Mouse (Mus musculus) neutrophil, adult 5-6 weeks (primary cell): ENCODE measurements around the gene Rsph1. TPM values are rescaled to one million over a fixed set of nuclear protein-coding genes. Genes with fewer than 3 reads are reported as not detected.
"Not testable (repeated sequence)": the region's sequence is repeated elsewhere in the genome, so short reads cannot be mapped to it uniquely, and the experiment has no call there.

ENCODE experiments used
- ATAC-seq: fragments of 151-379, 151-347 bp; 2 replicates; pipeline ENCODE4 v1.8.0; 2017; ENCODE audit warnings: mild to moderate bottlenecking, moderate TSS enrichment; ENCODE audit not compliant: insufficient number of reproducible peaks, poor library complexity, low FRiP score, severe bottlenecking; ENCODE audit errors: extremely low read depth
- total RNA-seq: library from RNA; stranded (forward); fragments of 200-1000 nt; gene quantifications from 2 replicates; pipeline ENCODE4 v1.2.3, GENCODE M21; 2017

Gene Rsph1
- total RNA-seq, 1 experiment from 2014 or later: 1.4 TPM

DNA sequence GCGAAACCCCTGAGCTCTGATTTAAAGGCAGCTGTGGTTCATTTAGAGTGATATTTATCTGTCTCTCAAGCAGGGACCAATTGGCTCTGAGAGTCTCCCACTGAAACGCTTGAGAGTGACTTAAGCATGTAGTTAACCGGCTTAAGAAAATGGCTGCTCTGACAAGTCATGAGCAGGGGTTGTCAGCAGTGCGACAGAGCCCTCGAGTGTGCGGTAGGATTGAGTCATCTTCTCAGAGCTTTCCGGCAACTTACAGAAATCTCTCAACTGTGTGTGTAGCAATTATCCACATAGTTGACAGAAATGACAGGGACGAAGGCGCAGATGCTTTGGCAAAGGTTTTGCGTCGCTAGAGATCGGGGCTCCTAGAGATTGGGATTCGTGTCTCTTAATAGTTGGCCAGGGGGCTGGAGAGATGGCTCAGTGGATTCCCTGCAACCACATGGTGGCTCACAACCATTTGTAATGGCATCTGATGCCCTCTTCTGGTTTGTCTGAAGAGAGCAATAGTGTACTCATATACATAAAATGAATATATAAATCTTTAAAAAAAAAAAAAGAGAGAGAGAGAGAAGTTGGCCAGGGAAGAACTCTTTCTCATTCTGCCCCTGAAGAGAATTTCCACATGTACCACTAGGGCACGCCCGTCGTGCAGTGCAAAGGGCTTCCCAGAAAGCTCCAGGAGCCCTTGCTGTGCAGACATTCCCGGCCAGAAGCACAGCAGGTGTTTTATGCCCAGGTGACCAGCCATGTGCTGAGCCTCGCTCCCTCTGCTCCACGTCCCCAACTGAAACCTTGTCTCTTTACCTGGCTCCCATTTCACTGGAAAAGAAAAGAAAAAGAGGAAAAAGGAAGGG is 4.9 kb upstream of the Rsph1 start:
- ATAC-seq: no peak

DNA sequence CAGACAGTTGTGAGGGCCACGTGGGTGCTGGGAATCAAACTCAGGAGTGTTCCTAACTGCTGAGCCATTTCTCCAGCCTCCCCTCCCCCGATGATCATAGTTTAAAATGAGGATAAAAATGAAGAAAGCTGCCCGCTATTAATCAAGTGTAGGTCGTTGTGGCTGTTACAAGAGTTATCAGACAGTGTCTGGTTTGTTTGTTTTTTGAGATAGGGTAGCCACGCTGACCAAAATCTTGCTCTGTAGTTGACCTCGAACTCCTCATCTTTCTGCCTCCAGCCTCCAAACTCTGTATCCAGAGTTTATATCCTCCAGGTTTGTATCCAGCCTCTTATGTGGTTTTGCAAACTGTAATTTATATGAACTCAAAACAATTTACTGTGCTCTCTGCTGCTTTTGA is 3.1 kb upstream of the Rsph1 start:
- no peak for ATAC-seq

DNA sequence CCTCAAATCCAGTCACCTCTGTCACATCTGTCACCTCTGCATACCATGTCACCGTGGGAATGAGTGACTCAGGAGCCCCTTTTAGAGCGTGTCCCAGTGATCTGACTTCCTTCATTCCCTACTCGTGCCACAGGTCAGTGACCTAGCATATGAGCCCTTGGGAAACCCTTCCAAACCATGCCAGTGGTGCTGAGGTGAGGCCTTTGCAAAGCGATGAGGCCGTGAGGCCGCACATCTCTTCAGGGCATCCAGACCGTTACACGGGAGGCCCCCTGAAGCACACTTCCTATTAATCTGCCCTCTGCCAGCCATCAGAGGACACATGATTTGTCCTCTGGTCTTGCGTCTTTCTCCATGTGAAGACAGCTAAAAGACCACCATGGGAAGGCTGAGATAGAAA is 2.4 kb upstream of the Rsph1 start:
- ATAC-seq: no peak

DNA sequence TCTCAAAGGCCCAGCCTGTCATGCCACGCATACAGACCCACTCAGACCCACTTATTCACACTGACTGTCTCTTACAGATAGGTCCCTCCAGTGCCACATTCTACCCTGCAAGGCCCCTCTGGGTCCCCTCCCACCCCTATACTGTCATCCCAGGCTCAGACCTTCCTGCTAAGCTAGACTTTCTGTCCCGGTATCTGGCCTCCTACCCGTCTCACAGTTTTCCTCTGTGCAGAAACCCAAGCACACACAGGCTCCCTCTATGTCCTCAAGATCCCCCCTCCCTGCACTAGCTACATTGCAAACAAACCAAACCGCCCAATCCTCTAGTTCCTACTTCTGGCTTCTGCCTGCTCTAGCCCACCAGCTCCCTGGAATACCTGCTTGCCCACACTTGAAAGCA is 748 bp upstream of the Rsph1 start:
- ATAC-seq: no peak

DNA sequence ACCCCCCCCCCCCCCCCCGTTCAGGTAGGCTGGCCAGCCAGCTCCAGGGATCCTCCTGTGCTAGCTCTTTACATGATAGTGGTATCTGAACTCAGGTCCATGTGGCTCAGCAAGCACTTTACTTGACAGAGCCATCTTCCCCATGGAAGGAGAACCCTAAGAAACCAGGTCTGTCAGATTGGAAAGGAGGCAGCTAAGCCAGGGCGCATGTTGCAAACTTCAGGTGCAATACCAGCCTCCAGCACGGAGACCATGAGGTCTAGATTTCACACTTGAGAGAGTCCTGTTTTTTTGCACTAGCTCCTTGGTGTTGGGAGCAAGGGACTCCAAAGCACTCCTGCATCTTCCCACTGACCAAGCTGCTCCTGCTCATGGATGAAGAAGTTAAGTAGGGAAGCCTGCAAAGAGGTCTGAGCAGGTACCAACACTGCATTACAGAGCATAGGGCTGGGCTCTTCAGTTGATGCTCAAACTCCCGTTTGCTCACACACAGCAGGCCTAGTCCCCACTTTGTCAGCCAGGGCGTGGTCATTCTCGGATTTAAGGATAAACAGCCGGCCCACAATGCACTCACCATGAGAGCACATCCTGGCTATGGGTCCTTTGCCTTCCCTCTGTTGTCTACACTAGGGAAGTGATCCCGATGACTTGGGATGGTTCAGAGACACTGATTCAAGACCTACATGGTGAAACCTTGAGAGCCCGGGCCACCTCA is 819 bp downstream of the Rsph1 start:
- ATAC-seq: no peak

DNA sequence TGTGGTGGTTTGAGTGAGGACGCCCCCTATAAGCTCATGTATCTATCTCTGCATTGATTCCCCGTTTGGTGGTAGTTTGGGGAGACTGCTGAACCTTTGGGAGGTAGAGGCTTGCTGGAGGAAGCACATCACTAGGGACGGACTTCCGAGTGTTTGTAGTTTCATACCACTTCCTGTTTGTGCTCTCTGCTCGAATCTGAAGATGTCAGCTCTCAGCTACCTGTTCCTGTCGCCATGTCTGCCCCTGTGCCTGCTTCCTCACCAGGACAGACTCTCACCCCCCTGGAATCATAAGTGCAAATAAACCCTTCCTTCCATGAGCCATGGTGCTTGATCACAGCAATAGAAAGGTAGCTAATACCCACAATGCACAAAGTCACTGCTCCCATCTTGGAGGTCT is 2.0 kb downstream of the Rsph1 start:
- ATAC-seq: peak; percentile 29; the same call in 1 of the 2 replicates

DNA sequence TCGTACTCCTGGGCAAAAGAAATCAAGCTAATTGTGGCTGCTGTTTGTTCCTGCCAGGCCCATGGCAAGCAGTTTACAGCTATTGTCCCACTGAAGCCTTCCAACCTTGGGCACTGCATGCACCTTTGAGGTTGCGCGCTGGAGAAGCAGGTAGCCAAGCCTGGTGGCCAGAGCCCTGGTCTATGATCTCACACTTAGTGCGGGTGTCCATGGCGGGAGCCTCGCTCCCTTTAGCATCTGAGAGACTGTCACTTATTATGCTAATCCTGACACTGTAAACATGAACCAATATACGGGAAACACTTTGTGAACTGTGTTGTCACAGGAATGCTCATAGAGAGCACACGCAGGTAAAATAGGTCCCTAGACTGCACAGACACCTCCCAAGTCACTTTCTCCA is 3.6 kb downstream of the Rsph1 start:
- no peak for ATAC-seq

DNA sequence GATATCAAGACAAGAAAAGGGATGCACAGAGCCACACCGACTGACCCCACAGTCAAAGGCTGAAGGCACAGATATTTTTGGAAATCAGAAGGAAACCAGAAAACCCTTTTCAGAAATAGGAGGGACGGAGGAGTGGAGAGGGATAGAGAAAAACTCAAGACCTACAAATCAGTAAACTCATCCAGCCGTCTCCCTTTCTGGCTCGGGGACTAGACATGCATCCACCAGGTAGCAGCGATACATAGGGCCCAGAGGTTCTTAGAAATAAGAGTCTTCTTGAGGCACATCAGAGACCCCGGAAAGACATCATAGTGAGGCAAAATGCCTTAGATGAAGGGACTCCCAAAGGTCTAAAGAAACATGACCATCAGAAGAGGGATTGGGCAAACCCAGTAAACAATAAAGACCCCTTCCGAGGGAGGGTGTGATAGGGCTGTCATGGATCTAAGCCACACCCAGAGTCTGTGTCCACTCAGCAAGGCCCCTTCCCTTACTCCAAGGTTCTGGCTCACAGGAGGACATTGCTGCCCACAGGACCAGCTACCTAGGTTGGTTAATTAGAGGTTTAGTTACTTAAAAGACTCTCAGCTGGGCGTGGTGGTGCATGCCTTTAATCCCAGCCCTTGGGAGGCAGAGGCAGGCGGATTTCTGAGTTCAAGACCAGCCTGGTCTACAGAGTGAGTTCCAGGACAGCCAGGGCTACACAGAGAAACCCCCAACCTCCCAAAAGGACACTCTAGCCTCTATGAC is 4.6 kb downstream of the Rsph1 start:
- no peak for ATAC-seq

DNA sequence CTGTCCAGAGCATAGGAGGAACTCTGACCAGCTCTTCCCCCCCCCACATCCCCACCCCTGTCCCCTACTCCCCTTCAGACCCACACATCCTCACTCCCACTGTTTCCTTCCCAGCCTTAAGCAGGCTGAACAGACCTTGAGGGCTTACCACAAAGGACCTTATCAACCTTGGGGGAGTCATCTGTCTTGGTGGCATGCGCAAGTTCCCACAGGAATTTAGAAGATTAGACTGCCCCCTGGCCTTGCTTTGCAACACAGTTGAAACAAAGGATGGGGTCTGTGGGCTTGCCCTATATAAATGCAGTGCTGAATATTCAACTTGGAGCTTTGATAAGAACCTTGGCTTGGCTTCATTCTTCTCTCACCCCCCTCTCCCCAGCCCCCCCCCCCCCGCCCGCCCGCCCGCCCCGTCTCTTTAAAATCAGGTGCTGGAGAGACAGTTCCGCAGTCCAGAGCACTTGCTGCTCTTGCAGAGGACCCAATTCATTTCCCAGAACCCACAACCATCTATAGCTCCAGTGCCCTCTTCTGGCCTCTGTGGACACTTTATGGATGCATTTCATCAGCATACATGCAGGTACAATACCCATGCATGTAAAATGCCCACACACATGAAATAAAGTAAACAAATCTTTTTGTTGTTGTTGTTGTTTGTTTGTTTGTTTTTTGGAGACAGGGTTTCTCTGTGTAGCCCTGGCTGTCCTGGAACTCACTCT is 5.9 kb downstream of the Rsph1 start:
- ATAC-seq: no peak

DNA sequence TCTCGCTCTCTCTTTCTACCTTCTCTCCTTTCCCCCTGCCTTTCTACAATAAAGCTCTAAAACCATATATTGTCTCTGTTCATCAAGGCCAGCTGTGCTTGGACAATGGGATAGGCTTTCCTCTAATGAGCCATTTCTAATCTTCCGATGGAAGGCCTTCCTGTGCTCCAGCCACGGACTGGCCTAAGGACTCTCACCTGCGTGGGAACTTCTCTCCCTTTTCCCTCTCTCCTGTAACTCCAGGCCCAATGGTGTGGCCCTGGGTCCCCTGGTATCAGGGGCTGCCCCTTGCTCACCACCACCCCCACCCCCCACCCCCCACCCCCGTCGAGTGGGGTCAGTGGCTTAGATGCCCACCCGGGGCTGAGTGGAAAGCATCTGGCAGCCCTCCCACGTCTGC is 6.4 kb downstream of the Rsph1 start:
- ATAC-seq: not testable (repeated sequence)

DNA sequence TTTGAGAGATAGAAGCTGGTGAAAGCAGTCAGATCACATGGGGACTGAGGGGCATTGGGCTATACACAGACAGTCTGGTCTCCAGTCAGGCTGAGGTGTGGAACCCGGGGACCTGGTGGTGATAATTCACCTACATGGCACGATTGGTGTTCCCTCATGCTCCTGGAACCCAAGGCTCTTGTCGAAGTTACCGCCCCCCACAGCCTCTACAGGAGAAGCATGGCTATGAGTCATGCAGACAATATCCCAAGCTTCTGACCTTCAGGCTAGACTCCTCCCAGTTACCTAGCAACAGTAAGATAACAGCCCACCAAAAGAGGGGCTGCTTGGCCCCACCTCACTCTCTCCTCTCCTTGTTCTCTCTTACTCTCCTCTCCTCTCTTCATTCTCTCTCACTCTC is 6.9 kb downstream of the Rsph1 start:
- ATAC-seq: no peak

DNA sequence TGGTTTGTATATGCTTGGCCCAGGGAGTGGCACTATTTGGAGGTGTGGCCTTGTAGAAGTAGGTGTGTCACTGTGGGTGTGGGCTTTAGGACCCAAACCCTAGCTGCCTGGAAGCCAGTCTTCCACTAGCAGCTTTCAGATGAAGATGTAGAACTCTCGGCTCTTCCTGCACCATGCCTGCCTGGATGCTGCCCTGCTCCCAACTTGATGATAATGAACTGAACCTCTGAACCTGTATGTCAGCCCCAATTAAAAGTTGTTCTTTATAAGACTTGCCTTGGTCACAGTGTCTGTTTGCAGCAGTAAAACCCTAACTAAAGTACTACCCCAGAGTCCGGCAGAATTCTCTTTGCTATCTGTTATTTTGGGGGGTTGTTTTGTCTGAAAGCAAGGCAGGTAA is 7.4 kb downstream of the Rsph1 start:
- no peak for ATAC-seq

DNA sequence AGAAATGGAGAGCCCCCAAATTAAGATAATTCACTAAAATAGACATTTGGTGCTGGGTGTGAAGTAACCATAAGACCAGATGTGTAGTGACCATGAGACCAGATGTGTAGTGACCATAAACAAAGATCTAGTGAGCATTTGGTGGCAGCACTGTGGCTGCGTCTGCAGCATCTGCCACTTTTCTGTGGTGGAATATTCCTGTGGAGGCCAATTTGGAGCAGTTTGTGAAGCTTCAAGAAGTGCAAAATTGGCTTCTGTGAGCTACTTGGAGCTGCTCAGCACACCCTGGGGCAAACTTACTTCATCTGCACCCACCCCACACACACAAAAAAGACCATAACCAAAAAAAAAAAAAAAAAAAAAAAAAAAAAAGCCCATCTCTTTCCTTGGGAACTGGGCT is 9.2 kb downstream of the Rsph1 start:
- no peak for ATAC-seq

DNA sequence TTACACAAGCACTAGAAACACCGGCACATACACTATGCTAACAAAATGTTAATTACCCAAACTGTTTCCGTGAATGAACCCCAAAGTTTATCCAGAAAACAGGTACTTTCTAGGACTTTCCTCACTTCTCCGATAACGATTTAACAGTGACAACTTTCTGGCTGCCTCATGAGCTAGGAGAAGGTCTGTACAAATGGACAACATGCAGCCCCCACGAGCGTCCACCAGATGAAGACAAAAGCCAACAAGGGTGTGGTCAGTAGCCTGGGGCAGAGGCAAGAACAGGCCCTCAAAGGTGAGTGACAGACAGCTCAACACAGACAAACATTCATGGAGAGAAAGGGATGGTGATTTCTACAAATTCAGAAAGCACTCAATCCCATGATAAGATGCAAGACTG is 9.6 kb downstream of the Rsph1 start:
- no peak for ATAC-seq

DNA sequence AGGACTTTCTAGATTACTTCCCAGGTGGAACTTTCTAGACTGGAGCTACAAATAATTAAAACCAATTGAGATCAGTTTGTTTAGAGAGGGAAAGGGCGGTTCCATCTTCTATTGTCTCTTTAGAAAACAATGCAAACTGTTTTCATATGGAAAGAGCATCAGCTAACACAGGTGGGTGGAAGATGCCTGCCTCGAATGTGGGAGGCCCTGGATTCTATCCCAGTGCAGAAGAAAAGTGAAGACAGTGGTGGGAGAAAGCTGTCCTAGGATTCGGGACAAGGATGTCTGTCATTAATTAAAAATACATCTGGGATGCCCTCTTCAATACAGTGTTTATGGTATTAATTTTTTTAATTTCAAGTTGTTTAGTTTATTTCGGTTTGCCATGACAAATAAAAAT is 10.0 kb downstream of the Rsph1 start:
- ATAC-seq: no peak

DNA sequence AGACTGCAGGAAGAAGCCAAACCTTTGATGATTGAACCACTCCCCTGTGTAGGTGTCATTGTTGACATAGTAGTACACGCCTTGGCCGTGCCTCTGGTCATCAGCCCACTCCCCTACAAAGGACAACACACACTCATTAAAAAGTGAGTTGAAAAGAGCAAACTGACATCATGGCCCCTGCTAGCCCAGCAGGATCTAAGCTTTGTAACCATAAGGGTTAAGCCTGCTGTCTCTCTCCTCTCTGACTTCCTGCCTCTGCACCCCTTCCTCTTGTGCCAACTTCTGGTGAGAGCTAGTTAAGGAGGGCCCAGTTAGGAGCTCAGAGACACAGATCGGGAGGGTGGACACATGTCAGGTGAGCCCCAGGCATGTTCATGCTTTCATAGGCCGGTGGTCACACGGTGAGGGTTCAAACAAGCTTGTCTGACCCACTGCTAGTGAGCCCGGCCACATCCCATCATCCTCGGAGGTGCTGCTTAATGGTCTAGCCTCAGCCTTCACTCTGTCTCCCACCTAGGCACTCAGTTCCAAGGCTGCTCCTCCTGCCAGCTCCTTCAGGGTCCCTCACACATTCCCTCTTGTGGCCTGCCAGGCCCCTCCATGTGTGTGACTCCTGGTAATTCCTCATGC is 10.7 kb downstream of the Rsph1 start:
- ATAC-seq: no peak

DNA sequence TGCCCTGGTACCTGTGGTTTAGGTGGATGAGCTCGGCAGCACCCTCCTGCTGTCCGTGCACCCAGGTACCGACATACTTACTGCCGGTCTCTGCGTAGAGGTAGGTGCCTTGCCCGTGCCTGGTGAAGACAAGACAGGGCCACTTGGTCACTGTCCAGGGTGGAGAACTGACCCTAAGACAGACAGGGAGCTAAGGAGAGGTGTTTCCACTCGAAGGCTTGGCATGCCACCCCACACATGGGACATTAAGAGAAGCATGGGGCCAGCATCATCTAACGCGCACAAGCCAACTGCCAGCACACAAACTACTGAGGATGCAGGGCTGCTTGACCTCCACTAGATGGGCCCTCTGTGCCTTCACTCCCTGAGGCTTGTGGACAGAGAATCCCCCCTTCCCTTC is 11.4 kb downstream of the Rsph1 start:
- no peak for ATAC-seq

DNA sequence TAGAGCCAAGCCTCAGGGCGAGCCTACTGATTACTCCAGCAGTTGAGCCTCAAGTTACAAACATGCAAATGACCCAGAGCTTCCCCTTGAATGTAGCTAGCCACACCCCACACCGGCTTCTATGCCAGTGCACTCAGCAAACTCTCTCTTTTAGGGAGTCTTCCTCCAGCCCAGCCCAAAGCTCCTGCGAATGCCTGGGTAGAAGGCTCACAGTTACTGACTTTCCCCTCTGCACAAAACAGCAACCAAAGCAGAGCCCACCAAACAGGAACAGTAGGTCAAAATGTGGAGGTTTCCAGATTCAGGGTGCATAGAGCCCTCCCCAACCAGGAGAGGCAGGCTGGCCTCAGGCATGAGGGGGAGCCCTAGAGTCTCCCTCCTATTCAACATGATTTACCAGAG is 12.0 kb downstream of the Rsph1 start:
- peak; percentile 75 for ATAC-seq

DNA sequence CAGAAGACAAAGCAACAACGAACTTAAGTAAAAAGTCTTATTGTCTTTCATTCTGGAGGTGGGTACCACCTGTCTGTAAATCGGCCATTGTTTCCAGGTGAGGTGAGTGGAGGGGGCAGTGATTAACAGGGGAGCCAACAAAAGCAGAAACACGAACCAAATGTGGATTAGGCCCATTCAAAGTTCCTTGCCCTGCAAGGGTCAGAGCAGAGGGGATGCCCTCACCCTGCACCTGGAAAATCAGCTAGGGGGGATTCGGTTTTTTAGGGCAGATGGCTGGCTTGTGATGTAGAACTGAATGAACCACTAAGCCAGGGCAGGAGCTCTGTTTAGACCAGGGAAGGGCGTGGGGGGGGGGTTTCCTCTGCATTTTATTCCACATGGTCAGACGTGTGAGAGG is 12.8 kb downstream of the Rsph1 start:
- ATAC-seq: no peak
